Mouse (Mus musculus): Measurements from ENCODE around the gene Pde8a. TPM values are rescaled to one million over a fixed set of nuclear protein-coding genes. Genes with fewer than 3 reads are reported as not detected.
A peak's percentile ranks its signal among the peaks of the same experiment; 100 is the strongest.

The Pde8a gene
- polyA plus RNA-seq, 1 experiment from 2014 or later = 2.9 TPM

GRCm38 (mm10) chr7:81311581-81311980, 98.2 kb downstream of the Pde8a start:
- Histone ChIP-seq H3K4me1 (0 out of 2 replicates have a peak, but pooled peaks cover 4% of the 10 kb centered on the region), H3K9me3 (0 out of 2 replicates have a peak, but pooled peaks cover 3% of the 10 kb centered on the region), H3K27me3 (replicated peaks) (no peaks in the 10 kb centered on the region), H3K36me3 (no peaks in the 10 kb centered on the region), H3K4me2 (no peak overlapping the region), H3K27ac (replicated peaks) (no peak overlapping the region), H3K9ac (no peak overlapping the region), H3K4me3 (no peak overlapping the region)
- no peak for ATAC-seq (ENCODE audit: extremely low read depth, insufficient number of reproducible peaks, low FRiP score, low TSS enrichment)

GRCm38 (mm10) chr7:81315583-81315982, 102.2 kb downstream of the Pde8a start:
- 62% methylated on average over 8 of the region's 8 CpGs for WGBS
- Histone ChIP-seq H3K4me1 (no peaks in the 10 kb centered on the region), H3K9ac (no peak overlapping the region), H3K27me3 (replicated peaks) (no peaks in the 10 kb centered on the region), H3K27ac (replicated peaks) (no peak overlapping the region), H3K36me3 (no peaks in the 10 kb centered on the region), H3K4me2 (no peak overlapping the region), H3K4me3 (no peak overlapping the region), H3K9me3 (0 out of 2 replicates have a peak, but pooled peaks cover 3% of the 10 kb centered on the region)
- no peak for ATAC-seq (ENCODE audit: extremely low read depth, insufficient number of reproducible peaks, low FRiP score, low TSS enrichment)

DNA sequence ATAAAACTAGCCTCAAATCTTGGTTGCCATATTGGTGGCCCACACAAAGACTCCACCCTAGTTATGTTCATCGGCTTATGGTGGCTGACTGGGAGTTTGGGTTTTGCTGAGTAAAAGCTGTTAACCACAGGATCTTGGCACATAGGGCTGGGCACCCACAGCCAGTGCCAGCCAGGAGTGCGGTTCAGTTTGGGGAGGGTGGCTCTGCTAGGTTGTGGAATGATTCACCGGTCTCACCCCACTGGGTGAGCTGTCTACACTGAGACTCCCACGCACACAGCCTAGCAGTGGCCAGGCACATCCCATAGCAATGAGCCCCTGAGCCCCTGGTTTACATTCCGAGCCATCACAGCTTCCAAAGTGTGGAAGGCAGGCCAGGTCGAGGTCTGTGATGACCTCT, 106.4 kb downstream of the Pde8a start:
- WGBS = 77% methylated on average over 6 of the region's 6 CpGs
- no peaks in the 10 kb centered on the region for H3K27me3 ChIP-seq (replicated peaks)
- no peak overlapping the region for H3K4me3 ChIP-seq
- ATAC-seq (ENCODE audit: extremely low read depth, insufficient number of reproducible peaks, low FRiP score, low TSS enrichment) = no peak
- H3K4me1 ChIP-seq = no peaks in the 10 kb centered on the region
- no peaks in the 10 kb centered on the region for H3K9me3 ChIP-seq
- H3K27ac ChIP-seq (replicated peaks) = no peak overlapping the region
- no peaks in the 10 kb centered on the region for H3K36me3 ChIP-seq
- no peak overlapping the region for H3K4me2 ChIP-seq
- no peak overlapping the region for H3K9ac ChIP-seq

GRCm38 (mm10) chr7:81321776-81322175, 108.4 kb downstream of the Pde8a start:
- Histone ChIP-seq H3K36me3 (no peaks in the 10 kb centered on the region), H3K4me2 (no peak overlapping the region), H3K9me3 (no peaks in the 10 kb centered on the region), H3K4me1 (no peaks in the 10 kb centered on the region), H3K4me3 (no peak overlapping the region), H3K9ac (no peak overlapping the region), H3K27me3 (replicated peaks) (no peaks in the 10 kb centered on the region), H3K27ac (replicated peaks) (no peak overlapping the region)
- 75% methylated on average over 5 of the region's 5 CpGs for WGBS
- ATAC-seq (ENCODE audit: extremely low read depth, insufficient number of reproducible peaks, low FRiP score, low TSS enrichment) = no peak

- H3K4me3 ChIP-seq = no peak overlapping the region
- no peak for ATAC-seq (ENCODE audit: extremely low read depth, insufficient number of reproducible peaks, low FRiP score, low TSS enrichment)
- no peaks in the 10 kb centered on the region for H3K27me3 ChIP-seq (replicated peaks)
- H3K27ac ChIP-seq (replicated peaks) = no peak overlapping the region
- H3K9me3 ChIP-seq = no peaks in the 10 kb centered on the region
- H3K4me2 ChIP-seq = no peak overlapping the region
- H3K36me3 ChIP-seq = peaks cover 21% of the 10 kb centered on the region
- 79% methylated on average over 12 of the region's 12 CpGs for WGBS
- no peak overlapping the region for H3K9ac ChIP-seq
- H3K4me1 ChIP-seq = peaks cover 6% of the 10 kb centered on the region
Measured at GRCm38 (mm10) chr7:81326043-81326442, 112.6 kb downstream of the Pde8a start.

DNA sequence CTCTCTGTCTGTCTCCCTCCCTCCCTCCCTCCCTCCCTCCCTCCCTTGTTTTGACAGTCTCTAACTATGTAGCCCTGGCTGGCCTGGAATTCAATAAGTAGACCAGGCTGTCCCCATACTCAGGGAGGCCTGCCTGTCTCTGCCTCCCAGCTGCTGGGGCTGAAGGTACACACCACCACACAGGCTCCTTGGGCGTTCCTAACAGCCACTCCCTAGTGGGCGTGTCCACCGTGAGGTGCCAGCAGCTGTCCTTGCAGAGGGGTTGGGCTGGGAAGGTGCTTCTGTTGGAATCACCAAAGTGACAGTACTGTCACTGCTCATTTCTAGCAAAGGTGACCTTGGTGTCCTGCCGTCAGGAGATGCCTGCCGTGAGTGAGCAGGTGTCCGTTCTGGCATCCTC, 113.5 kb downstream of the Pde8a start:
- no peak for ATAC-seq (ENCODE audit: extremely low read depth, insufficient number of reproducible peaks, low FRiP score, low TSS enrichment)
- peaks cover 21% of the 10 kb centered on the region for H3K36me3 ChIP-seq
- H3K9me3 ChIP-seq = no peaks in the 10 kb centered on the region

DNA sequence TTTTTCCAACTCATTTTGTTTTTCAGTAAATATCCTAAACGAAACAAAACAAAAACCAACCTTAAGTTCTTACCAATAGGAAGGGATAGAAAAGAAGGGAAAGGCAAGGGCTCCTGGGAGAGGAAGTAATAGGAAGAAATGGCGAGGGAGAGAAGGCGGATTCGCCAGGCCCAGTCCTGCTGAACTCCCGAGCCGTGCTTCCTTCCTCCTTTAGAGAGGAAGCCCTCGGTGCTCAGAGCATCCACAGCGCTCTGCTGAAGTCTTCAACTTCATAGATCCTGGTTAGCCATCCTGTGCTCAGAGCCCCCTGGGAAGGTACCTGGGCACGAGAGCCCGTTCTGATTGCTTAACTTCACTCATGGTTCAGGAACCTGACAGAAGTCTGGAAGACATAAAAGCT, 114.3 kb downstream of the Pde8a start:
- H3K27me3 ChIP-seq (replicated peaks) = no peaks in the 10 kb centered on the region
- 80% methylated on average over 10 of the region's 10 CpGs for WGBS
- no peaks in the 10 kb centered on the region for H3K9me3 ChIP-seq

More for the DNA sequence above, 113.5 kb downstream of the Pde8a start:
- H3K9ac ChIP-seq = no peak overlapping the region
- H3K27ac ChIP-seq (replicated peaks) = no peak overlapping the region
- H3K4me3 ChIP-seq = no peak overlapping the region
- H3K4me1 ChIP-seq = peaks cover 14% of the 10 kb centered on the region
- no peak overlapping the region for H3K4me2 ChIP-seq
- WGBS = 75% methylated on average over 6 of the region's 6 CpGs
- H3K27me3 ChIP-seq (replicated peaks) = no peaks in the 10 kb centered on the region

DNA sequence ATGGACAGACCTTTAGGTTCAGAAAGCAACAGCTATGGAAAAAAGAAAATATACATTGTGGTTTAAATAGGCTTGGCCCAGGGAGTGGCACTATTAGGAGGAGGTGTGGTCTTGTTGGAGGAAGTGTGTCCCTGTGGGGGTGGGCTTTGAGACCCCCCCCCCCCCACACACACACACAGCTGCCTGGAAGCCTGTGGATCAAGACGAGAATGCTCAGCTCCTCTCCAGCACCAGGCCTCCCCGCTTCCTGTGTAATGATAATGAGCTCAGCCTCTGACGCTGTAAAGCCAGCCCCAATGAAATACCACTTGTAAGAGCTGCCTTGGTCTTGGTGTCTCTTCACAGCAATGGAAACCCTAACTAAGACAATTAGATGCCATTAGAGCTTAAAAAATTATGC, 117.4 kb downstream of the Pde8a start:
- peaks cover 19% of the 10 kb centered on the region for H3K4me1 ChIP-seq
- 14% methylated on average over 3 of the region's 3 CpGs for WGBS
- peak overlapping the region; percentile 43 for H3K27ac ChIP-seq (replicated peaks)
- H3K9ac ChIP-seq = no peak overlapping the region
- H3K9me3 ChIP-seq = no peaks in the 10 kb centered on the region
- no peaks in the 10 kb centered on the region for H3K27me3 ChIP-seq (replicated peaks)
- H3K4me2 ChIP-seq = no peak overlapping the region
- H3K4me3 ChIP-seq = no peak overlapping the region
- no peak for ATAC-seq (ENCODE audit: extremely low read depth, insufficient number of reproducible peaks, low FRiP score, low TSS enrichment)
- H3K36me3 ChIP-seq = peaks cover 42% of the 10 kb centered on the region

More for the DNA sequence above, 114.3 kb downstream of the Pde8a start:
- H3K27ac ChIP-seq (replicated peaks) = no peak overlapping the region
- peaks cover 15% of the 10 kb centered on the region for H3K4me1 ChIP-seq
- no peak for ATAC-seq (ENCODE audit: extremely low read depth, insufficient number of reproducible peaks, low FRiP score, low TSS enrichment)
- no peak overlapping the region for H3K4me2 ChIP-seq
- H3K36me3 ChIP-seq = peaks cover 26% of the 10 kb centered on the region
- H3K9ac ChIP-seq = no peak overlapping the region
- no peak overlapping the region for H3K4me3 ChIP-seq

DNA sequence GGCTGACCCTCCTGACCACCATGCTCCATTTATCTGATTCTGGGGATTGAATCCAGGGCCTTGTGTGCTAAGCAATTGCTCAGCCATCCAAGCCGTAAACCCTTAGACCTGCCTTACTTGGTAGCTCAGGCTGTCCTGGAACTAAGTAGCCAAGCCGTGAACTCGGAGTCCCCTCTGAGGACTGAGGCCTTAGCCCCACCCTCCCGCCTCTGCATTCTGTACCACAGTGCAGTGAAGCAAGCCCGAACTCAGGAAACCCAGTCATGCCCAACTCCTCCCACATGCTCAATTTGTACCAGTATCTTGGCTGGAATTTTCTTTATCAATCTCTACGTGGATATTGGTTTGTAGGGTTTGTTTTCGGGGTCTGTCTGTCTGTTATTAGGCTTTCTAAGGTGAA, 118.5 kb downstream of the Pde8a start:
- Histone ChIP-seq H3K4me3 (no peak overlapping the region), H3K9me3 (no peaks in the 10 kb centered on the region), H3K4me2 (no peak overlapping the region), H3K27ac (replicated peaks) (no peak overlapping the region), H3K27me3 (replicated peaks) (no peaks in the 10 kb centered on the region), H3K4me1 (peaks cover 25% of the 10 kb centered on the region), H3K9ac (no peak overlapping the region), H3K36me3 (peaks cover 50% of the 10 kb centered on the region)
- no peak for ATAC-seq (ENCODE audit: extremely low read depth, insufficient number of reproducible peaks, low FRiP score, low TSS enrichment)
- 76% methylated on average over 7 of the region's 7 CpGs for WGBS

DNA sequence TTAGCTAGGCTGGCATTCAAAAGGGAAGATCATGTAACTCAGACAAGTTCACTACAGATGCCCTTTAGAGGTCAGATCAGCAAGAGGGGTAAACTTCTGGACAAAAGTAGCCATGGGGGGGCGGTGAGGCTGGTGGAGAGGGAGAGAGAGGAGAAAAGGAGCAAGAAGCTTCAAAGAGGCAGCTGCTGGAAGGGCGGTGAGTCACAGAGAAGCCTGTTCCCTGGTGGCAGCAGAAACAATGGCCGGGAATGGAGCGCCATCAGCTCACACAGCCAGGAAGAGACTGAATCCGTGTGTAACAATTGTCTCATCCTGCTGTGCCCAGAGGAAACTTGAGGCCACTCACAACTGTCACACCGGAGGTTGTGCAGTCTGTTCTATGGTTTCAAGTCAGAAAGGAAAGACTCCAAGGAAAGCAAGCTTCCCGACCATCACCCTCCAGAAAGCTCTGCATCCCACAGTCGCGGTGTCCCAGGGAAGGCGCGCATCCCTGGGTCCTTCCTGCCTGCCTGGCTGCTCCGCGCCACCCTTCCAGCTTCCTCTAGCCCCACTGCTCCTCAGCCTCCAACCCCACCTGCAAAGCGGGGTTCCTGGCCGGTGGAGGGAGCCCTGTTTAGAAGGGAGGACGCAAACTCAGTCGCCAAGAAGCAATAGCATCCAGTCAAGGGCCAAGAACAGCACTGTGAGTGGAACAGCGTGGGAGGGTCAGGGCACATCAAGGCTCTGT, 122.5 kb downstream of the Pde8a start:
- H3K4me3 ChIP-seq = no peak overlapping the region
- no peak overlapping the region; the same call in 1 of the 2 replicates for H3K4me2 ChIP-seq
- peak overlapping the region; percentile 74 for H3K27ac ChIP-seq (replicated peaks)
- no peak for ATAC-seq (ENCODE audit: extremely low read depth, insufficient number of reproducible peaks, low FRiP score, low TSS enrichment)
- no peaks in the 10 kb centered on the region for H3K9me3 ChIP-seq
- no peaks in the 10 kb centered on the region for H3K27me3 ChIP-seq (replicated peaks)
- WGBS = 63% methylated on average over 18 of the region's 18 CpGs
- H3K36me3 ChIP-seq = peaks cover 69% of the 10 kb centered on the region
- no peak overlapping the region for H3K9ac ChIP-seq
- H3K4me1 ChIP-seq = peaks cover 21% of the 10 kb centered on the region

DNA sequence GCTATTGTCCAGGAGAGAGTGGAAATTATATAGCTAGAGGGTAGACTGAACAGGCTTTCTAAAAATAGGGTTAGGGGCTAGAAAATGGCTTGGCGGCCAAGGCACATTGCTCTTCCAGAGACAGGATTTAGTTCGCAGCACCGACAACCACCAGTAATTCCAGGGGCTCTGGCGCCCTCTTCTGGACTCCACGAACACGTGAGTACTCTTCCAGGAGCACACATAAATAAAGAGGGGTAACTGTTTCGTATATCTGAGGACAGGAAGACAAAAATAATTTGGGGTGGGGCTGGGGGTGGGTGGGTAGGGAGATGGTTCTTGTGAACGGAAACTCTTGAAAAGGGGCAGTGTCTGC, 123.0 kb downstream of the Pde8a start:
- H3K9ac ChIP-seq = no peak overlapping the region
- H3K4me3 ChIP-seq = no peak overlapping the region
- H3K9me3 ChIP-seq = no peaks in the 10 kb centered on the region
- H3K36me3 ChIP-seq = peaks cover 75% of the 10 kb centered on the region
- peaks cover 16% of the 10 kb centered on the region for H3K4me1 ChIP-seq
- H3K27me3 ChIP-seq (replicated peaks) = no peaks in the 10 kb centered on the region
- H3K4me2 ChIP-seq = no peak overlapping the region; the same call in 1 of the 2 replicates
- 42% methylated on average over 8 of the region's 8 CpGs for WGBS
- H3K27ac ChIP-seq (replicated peaks) = peak overlapping the region; percentile 74
- ATAC-seq (ENCODE audit: extremely low read depth, insufficient number of reproducible peaks, low FRiP score, low TSS enrichment) = no peak
